Mouse (Mus musculus): ENCODE measurements around the gene Flrt1. TPM values are rescaled to one million over a fixed set of nuclear protein-coding genes. Genes with fewer than 3 reads are reported as not detected.
A peak's percentile ranks its signal among the peaks of the same experiment; 100 is the strongest.

Flrt1 gene
- polyA plus RNA-seq, 1 experiment, result 0.59 TPM

- H3K36me3 ChIP-seq (ENCODE audit: control insufficient read depth, insufficient read depth, low read length), result no peaks in the 10 kb centered on the region
Measured at GRCm38 (mm10) chr19:7062916-7063315, 42.6 kb downstream of the Flrt1 start.

GRCm38 (mm10) chr19:7062110-7062509 lies 43.4 kb downstream of the Flrt1 start:
- whole genome bisulfite sequencing, result 94% methylated on average over 5 of the region's 5 CpGs
- no peak overlapping the region for H3K4me3 ChIP-seq (ENCODE audit: control insufficient read depth, insufficient read depth, low read length)
- H3K27ac ChIP-seq (ENCODE audit: control insufficient read depth, insufficient read depth, low read length), result no peak overlapping the region
- peaks cover 34% of the 10 kb centered on the region for H3K4me1 ChIP-seq (replicated peaks; ENCODE audit: control insufficient read depth, insufficient read depth, low read length)
- no peak for DNase-seq
- H3K27me3 ChIP-seq (ENCODE audit: control insufficient read depth, insufficient read depth, low read length), result no peaks in the 10 kb centered on the region
- no peaks in the 10 kb centered on the region for H3K36me3 ChIP-seq (ENCODE audit: control insufficient read depth, insufficient read depth, low read length)
- no peak for TF ChIP-seq CTCF (IDR thresholded peaks at IDR 0.05; ENCODE audit: borderline replicate concordance, control insufficient read depth, extremely low read depth, insufficient read depth, low read length, poor library complexity)
- TF ChIP-seq POLR2A (IDR thresholded peaks at IDR 0.05; ENCODE audit: control insufficient read depth, extremely low read depth, insufficient read depth, low read length, poor library complexity), result no peak

More at GRCm38 (mm10) chr19:7062916-7063315, 42.6 kb downstream of the Flrt1 start:
- DNase-seq, result no peak
- H3K4me3 ChIP-seq (ENCODE audit: control insufficient read depth, insufficient read depth, low read length), result no peak overlapping the region
- 96% methylated on average over 8 of the region's 8 CpGs for WGBS
- H3K27ac ChIP-seq (ENCODE audit: control insufficient read depth, insufficient read depth, low read length), result no peak overlapping the region
- TF ChIP-seq POLR2A (IDR thresholded peaks at IDR 0.05; ENCODE audit: control insufficient read depth, extremely low read depth, insufficient read depth, low read length, poor library complexity) (no peak), CTCF (IDR thresholded peaks at IDR 0.05; ENCODE audit: borderline replicate concordance, control insufficient read depth, extremely low read depth, insufficient read depth, low read length, poor library complexity) (no peak)
- no peaks in the 10 kb centered on the region for H3K27me3 ChIP-seq (ENCODE audit: control insufficient read depth, insufficient read depth, low read length)
- peaks cover 34% of the 10 kb centered on the region for H3K4me1 ChIP-seq (replicated peaks; ENCODE audit: control insufficient read depth, insufficient read depth, low read length)

- H3K27ac ChIP-seq (ENCODE audit: control insufficient read depth, insufficient read depth, low read length), result no peak overlapping the region
- H3K4me1 ChIP-seq (replicated peaks; ENCODE audit: control insufficient read depth, insufficient read depth, low read length), result peaks cover 18% of the 10 kb centered on the region
- 97% methylated on average over 6 of the region's 6 CpGs for WGBS
- TF ChIP-seq CTCF (IDR thresholded peaks at IDR 0.05; ENCODE audit: borderline replicate concordance, control insufficient read depth, extremely low read depth, insufficient read depth, low read length, poor library complexity), result no peak
- no peak for TF ChIP-seq POLR2A (IDR thresholded peaks at IDR 0.05; ENCODE audit: control insufficient read depth, extremely low read depth, insufficient read depth, low read length, poor library complexity)
- no peaks in the 10 kb centered on the region for H3K36me3 ChIP-seq (ENCODE audit: control insufficient read depth, insufficient read depth, low read length)
- DNase-seq, result no peak
- no peaks in the 10 kb centered on the region for H3K27me3 ChIP-seq (ENCODE audit: control insufficient read depth, insufficient read depth, low read length)
- H3K4me3 ChIP-seq (ENCODE audit: control insufficient read depth, insufficient read depth, low read length), result no peak overlapping the region
Measured at GRCm38 (mm10) chr19:7058541-7058940, 47.0 kb downstream of the Flrt1 start.

GRCm38 (mm10) chr19:7057722-7058207 lies 47.8 kb downstream of the Flrt1 start:
- WGBS, result 14% methylated on average over 15 of the region's 15 CpGs
- H3K4me3 ChIP-seq (ENCODE audit: control insufficient read depth, insufficient read depth, low read length), result peak overlapping the region; percentile 61
- peaks cover 18% of the 10 kb centered on the region for H3K4me1 ChIP-seq (replicated peaks; ENCODE audit: control insufficient read depth, insufficient read depth, low read length)
- H3K27ac ChIP-seq (ENCODE audit: control insufficient read depth, insufficient read depth, low read length), result no peak overlapping the region
- no peaks in the 10 kb centered on the region for H3K36me3 ChIP-seq (ENCODE audit: control insufficient read depth, insufficient read depth, low read length)
- peak; percentile 60 for DNase-seq
- TF ChIP-seq CTCF (IDR thresholded peaks at IDR 0.05; ENCODE audit: borderline replicate concordance, control insufficient read depth, extremely low read depth, insufficient read depth, low read length, poor library complexity) (no peak), POLR2A (IDR thresholded peaks at IDR 0.05; ENCODE audit: control insufficient read depth, extremely low read depth, insufficient read depth, low read length, poor library complexity) (no peak)
- no peaks in the 10 kb centered on the region for H3K27me3 ChIP-seq (ENCODE audit: control insufficient read depth, insufficient read depth, low read length)

- Histone ChIP-seq H3K4me1 (replicated peaks; ENCODE audit: control insufficient read depth, insufficient read depth, low read length) (peaks cover 18% of the 10 kb centered on the region), H3K27ac (ENCODE audit: control insufficient read depth, insufficient read depth, low read length) (no peak overlapping the region), H3K36me3 (ENCODE audit: control insufficient read depth, insufficient read depth, low read length) (no peaks in the 10 kb centered on the region), H3K27me3 (ENCODE audit: control insufficient read depth, insufficient read depth, low read length) (no peaks in the 10 kb centered on the region), H3K4me3 (ENCODE audit: control insufficient read depth, insufficient read depth, low read length) (peak overlapping the region; percentile 61)
- WGBS, result 4% methylated on average over 16 of the region's 16 CpGs
- DNase-seq, result peak; percentile 11
- no peak for TF ChIP-seq CTCF (IDR thresholded peaks at IDR 0.05; ENCODE audit: borderline replicate concordance, control insufficient read depth, extremely low read depth, insufficient read depth, low read length, poor library complexity)
- TF ChIP-seq POLR2A (IDR thresholded peaks at IDR 0.05; ENCODE audit: control insufficient read depth, extremely low read depth, insufficient read depth, low read length, poor library complexity), result no peak
Measured at GRCm38 (mm10) chr19:7057126-7057721, 48.3 kb downstream of the Flrt1 start.

- TF ChIP-seq POLR2A (IDR thresholded peaks at IDR 0.05; ENCODE audit: control insufficient read depth, extremely low read depth, insufficient read depth, low read length, poor library complexity), result no peak
- peak; percentile 65; the same call in 1 of the 2 replicates for TF ChIP-seq CTCF (IDR thresholded peaks at IDR 0.05; ENCODE audit: borderline replicate concordance, control insufficient read depth, extremely low read depth, insufficient read depth, low read length, poor library complexity)
- 1% methylated on average over 72 of the region's 72 CpGs for WGBS
- no peaks in the 10 kb centered on the region for H3K36me3 ChIP-seq (ENCODE audit: control insufficient read depth, insufficient read depth, low read length)
- H3K4me3 ChIP-seq (ENCODE audit: control insufficient read depth, insufficient read depth, low read length), result peak within 1 kb of the TSS; percentile 61
- peaks cover 18% of the 10 kb centered on the region for H3K4me1 ChIP-seq (replicated peaks; ENCODE audit: control insufficient read depth, insufficient read depth, low read length)
- H3K27me3 ChIP-seq (ENCODE audit: control insufficient read depth, insufficient read depth, low read length), result no peaks in the 10 kb centered on the region
- H3K27ac ChIP-seq (ENCODE audit: control insufficient read depth, insufficient read depth, low read length), result no peak within 1 kb of the TSS
- DNase-seq, result peak; percentile 76
Measured at GRCm38 (mm10) chr19:7056248-7057087, 49.1 kb downstream of the Flrt1 start, which contains the start of gene Macrod1. Gene Macrod1, plus strand, starts transcription at chr19:7056810.
